Mouse (Mus musculus): ENCODE measurements around the gene Enah. TPM values are rescaled to one million over a fixed set of nuclear protein-coding genes. Genes with fewer than 3 reads are reported as not detected.
A peak's percentile ranks its signal among the peaks of the same experiment; 100 is the strongest.

Gene Enah
- polyA plus RNA-seq, 1 experiment from 2014 or later, result 36.0 TPM

- H3K27ac ChIP-seq (replicated peaks), result no peak overlapping the region
- H3K27me3 ChIP-seq, result no peaks in the 10 kb centered on the region
- H3K36me3 ChIP-seq, result no peaks in the 10 kb centered on the region
- H3K9ac ChIP-seq (replicated peaks), result no peak overlapping the region
- 3% methylated on average over 11 of the region's 11 CpGs for WGBS
- peak; percentile 81 for ATAC-seq (replicated peaks)
- H3K4me3 ChIP-seq, result no peak overlapping the region
- H3K4me1 ChIP-seq, result peaks cover 7% of the 10 kb centered on the region
- no peak overlapping the region for H3K4me2 ChIP-seq (replicated peaks)
- no peaks in the 10 kb centered on the region for H3K9me3 ChIP-seq
These were observed 131.0 kb downstream of the Enah start for GRCm38 (mm10) chr1:181888801-181889200.

GRCm38 (mm10) chr1:181881532-181881931 is 138.3 kb downstream of the Enah start:
- Histone ChIP-seq H3K9ac (replicated peaks) (no peak overlapping the region), H3K4me3 (no peak overlapping the region), H3K36me3 (no peaks in the 10 kb centered on the region), H3K4me1 (peaks cover 16% of the 10 kb centered on the region), H3K27ac (replicated peaks) (no peak overlapping the region), H3K27me3 (no peaks in the 10 kb centered on the region), H3K9me3 (no peaks in the 10 kb centered on the region), H3K4me2 (replicated peaks) (no peak overlapping the region)
- ATAC-seq (replicated peaks), result peak; percentile 78
- 31% methylated on average over 8 of the region's 8 CpGs for WGBS

GRCm38 (mm10) chr1:181880752-181881325 is 139.0 kb downstream of the Enah start:
- H3K9ac ChIP-seq (replicated peaks), result no peak overlapping the region
- H3K27me3 ChIP-seq, result no peaks in the 10 kb centered on the region
- 0 out of 2 replicates have a peak overlapping the region, but pooled peaks have one; percentile 34 for H3K27ac ChIP-seq (replicated peaks)
- 51% methylated on average over 15 of the region's 15 CpGs for WGBS
- no peak; the same call in 1 of the 2 replicates for ATAC-seq (replicated peaks)
- H3K4me1 ChIP-seq, result peaks cover 16% of the 10 kb centered on the region
- no peaks in the 10 kb centered on the region for H3K36me3 ChIP-seq
- H3K4me3 ChIP-seq, result no peak overlapping the region
- no peaks in the 10 kb centered on the region for H3K9me3 ChIP-seq
- H3K4me2 ChIP-seq (replicated peaks), result no peak overlapping the region

- peak; percentile 26; the same call in 1 of the 2 replicates for ATAC-seq (replicated peaks)
- peaks cover 16% of the 10 kb centered on the region for H3K4me1 ChIP-seq
- 62% methylated on average over 5 of the region's 5 CpGs for WGBS
- H3K4me2 ChIP-seq (replicated peaks), result no peak overlapping the region
- no peaks in the 10 kb centered on the region for H3K27me3 ChIP-seq
- H3K27ac ChIP-seq (replicated peaks), result no peak overlapping the region
- no peaks in the 10 kb centered on the region for H3K36me3 ChIP-seq
- no peak overlapping the region for H3K9ac ChIP-seq (replicated peaks)
- H3K4me3 ChIP-seq, result no peak overlapping the region
- H3K9me3 ChIP-seq, result no peaks in the 10 kb centered on the region
These were observed 141.4 kb downstream of the Enah start for GRCm38 (mm10) chr1:181878436-181878835.

- 64% methylated on average over 5 of the region's 5 CpGs for WGBS
- no peak overlapping the region for H3K4me3 ChIP-seq
- no peak overlapping the region for H3K4me2 ChIP-seq (replicated peaks)
- H3K9ac ChIP-seq (replicated peaks), result no peak overlapping the region
- no peaks in the 10 kb centered on the region for H3K27me3 ChIP-seq
- peaks cover 16% of the 10 kb centered on the region for H3K4me1 ChIP-seq
- no peak for ATAC-seq (replicated peaks)
- no peaks in the 10 kb centered on the region for H3K9me3 ChIP-seq
- H3K27ac ChIP-seq (replicated peaks), result no peak overlapping the region
- H3K36me3 ChIP-seq, result no peaks in the 10 kb centered on the region
These were observed 142.7 kb downstream of the Enah start for GRCm38 (mm10) chr1:181877088-181877487.

GRCm38 (mm10) chr1:181876656-181877055 is 143.1 kb downstream of the Enah start:
- no peak for ATAC-seq (replicated peaks)
- Histone ChIP-seq H3K4me2 (replicated peaks) (no peak overlapping the region), H3K27ac (replicated peaks) (no peak overlapping the region), H3K36me3 (no peaks in the 10 kb centered on the region), H3K9me3 (no peaks in the 10 kb centered on the region), H3K9ac (replicated peaks) (no peak overlapping the region), H3K27me3 (no peaks in the 10 kb centered on the region), H3K4me1 (peaks cover 12% of the 10 kb centered on the region), H3K4me3 (no peak overlapping the region)
- WGBS, result 84% methylated on average over 3 of the region's 3 CpGs

- Histone ChIP-seq H3K4me3 (no peak overlapping the region), H3K4me1 (0 out of 2 replicates have a peak, but pooled peaks cover under 1% of the 10 kb centered on the region), H3K4me2 (replicated peaks) (no peak overlapping the region), H3K9ac (replicated peaks) (no peak overlapping the region), H3K27me3 (no peaks in the 10 kb centered on the region), H3K27ac (replicated peaks) (no peak overlapping the region), H3K36me3 (no peaks in the 10 kb centered on the region), H3K9me3 (no peaks in the 10 kb centered on the region)
- 84% methylated on average over 9 of the region's 9 CpGs for WGBS
- no peak for ATAC-seq (replicated peaks)
These were observed 146.5 kb downstream of the Enah start for GRCm38 (mm10) chr1:181873086-181873920.

GRCm38 (mm10) chr1:181872639-181873038 is 147.2 kb downstream of the Enah start:
- Histone ChIP-seq H3K9me3 (no peaks in the 10 kb centered on the region), H3K4me3 (no peak overlapping the region), H3K27me3 (no peaks in the 10 kb centered on the region), H3K9ac (replicated peaks) (no peak overlapping the region), H3K36me3 (no peaks in the 10 kb centered on the region), H3K4me1 (no peaks in the 10 kb centered on the region), H3K4me2 (replicated peaks) (no peak overlapping the region), H3K27ac (replicated peaks) (no peak overlapping the region)
- ATAC-seq (replicated peaks), result no peak
- 73% methylated on average over 3 of the region's 3 CpGs for WGBS

GRCm38 (mm10) chr1:181866429-181867280 is 153.1 kb downstream of the Enah start:
- H3K4me1 ChIP-seq, result no peaks in the 10 kb centered on the region
- H3K4me3 ChIP-seq, result no peak overlapping the region
- ATAC-seq (replicated peaks), result no peak
- H3K9ac ChIP-seq (replicated peaks), result no peak overlapping the region
- WGBS, result 81% methylated on average over 6 of the region's 6 CpGs
- H3K9me3 ChIP-seq, result no peaks in the 10 kb centered on the region
- no peak overlapping the region for H3K4me2 ChIP-seq (replicated peaks)
- H3K27ac ChIP-seq (replicated peaks), result no peak overlapping the region
- H3K36me3 ChIP-seq, result no peaks in the 10 kb centered on the region
- no peaks in the 10 kb centered on the region for H3K27me3 ChIP-seq

GRCm38 (mm10) chr1:181865863-181866216 is 153.9 kb downstream of the Enah start:
- no peak overlapping the region for H3K27ac ChIP-seq (replicated peaks)
- no peak overlapping the region for H3K4me3 ChIP-seq
- ATAC-seq (replicated peaks), result no peak
- no peak overlapping the region for H3K9ac ChIP-seq (replicated peaks)
- no peak overlapping the region for H3K4me2 ChIP-seq (replicated peaks)
- H3K4me1 ChIP-seq, result no peaks in the 10 kb centered on the region
- no peaks in the 10 kb centered on the region for H3K27me3 ChIP-seq
- no peaks in the 10 kb centered on the region for H3K9me3 ChIP-seq
- no peaks in the 10 kb centered on the region for H3K36me3 ChIP-seq
- 86% methylated on average over 5 of the region's 5 CpGs for WGBS

GRCm38 (mm10) chr1:181864971-181865862 is 154.6 kb downstream of the Enah start:
- Histone ChIP-seq H3K27me3 (no peaks in the 10 kb centered on the region), H3K27ac (replicated peaks) (no peak overlapping the region), H3K4me1 (no peaks in the 10 kb centered on the region), H3K36me3 (no peaks in the 10 kb centered on the region), H3K9ac (replicated peaks) (no peak overlapping the region), H3K9me3 (no peaks in the 10 kb centered on the region), H3K4me2 (replicated peaks) (no peak overlapping the region), H3K4me3 (no peak overlapping the region)
- WGBS, result 77% methylated on average over 11 of the region's 11 CpGs
- no peak for ATAC-seq (replicated peaks)

Measured in forebrain, embryonic 15.5 days (tissue).